Mouse (Mus musculus) heart, postnatal 0 days (tissue): ENCODE measurements around the gene Polg2.

ENCODE experiments used
- CTCF ChIP-seq: IDR thresholded peaks from 2 replicates; pipeline ENCODE4 v1.5.1; 2016; ENCODE audit warnings: antibody characterized with exemption, control low read depth, low read depth
- EP300 ChIP-seq: IDR thresholded peaks from 2 replicates; pipeline ENCODE4 v1.6.1; 2016; ENCODE audit warnings: antibody characterized with exemption, low read depth

DNA sequence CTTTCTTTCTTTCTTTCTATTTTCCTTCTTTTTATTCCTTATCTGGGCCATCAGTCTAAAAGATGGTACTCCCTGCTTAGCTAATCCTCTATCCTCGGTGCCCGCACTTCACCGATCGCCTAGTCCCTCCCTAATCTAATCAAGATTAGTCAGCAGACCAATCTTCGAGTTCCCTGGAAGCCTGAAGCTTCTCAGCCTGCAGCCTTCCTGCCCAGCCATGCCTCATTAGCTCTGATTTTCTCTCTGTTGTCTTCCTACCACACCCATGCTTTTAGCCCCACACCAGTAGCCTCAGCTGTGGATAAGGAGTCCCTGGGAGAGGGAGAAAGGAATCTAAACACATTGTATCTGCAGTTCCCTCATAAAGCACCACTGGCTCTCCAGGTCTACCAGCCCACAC is 23.8 kb downstream of the Polg2 start:
- TF ChIP-seq CTCF (no peak), EP300 (no peak)
